Mouse (Mus musculus): ENCODE measurements around the gene Itgb5.

- TF ChIP-seq GATA1 (IDR thresholded peaks at IDR 0.05; ENCODE audit: low read length) (no peak), TAL1 (IDR thresholded peaks at IDR 0.05; ENCODE audit: low read length) (no peak)
These were observed 32.9 kb downstream of the Itgb5 start for GRCm38 (mm10) chr16:33862406-33862805.

Measured in erythroblast, embryonic 14.5 days (primary cell).